Mouse (Mus musculus): ENCODE measurements at regions not wholly inside any gene's neighbourhood (a gene's known extent, or its start where the extent isn't known, plus 50 kb on each side); places are given as distances from the start of the nearest gene placed in this dataset.

DNA sequence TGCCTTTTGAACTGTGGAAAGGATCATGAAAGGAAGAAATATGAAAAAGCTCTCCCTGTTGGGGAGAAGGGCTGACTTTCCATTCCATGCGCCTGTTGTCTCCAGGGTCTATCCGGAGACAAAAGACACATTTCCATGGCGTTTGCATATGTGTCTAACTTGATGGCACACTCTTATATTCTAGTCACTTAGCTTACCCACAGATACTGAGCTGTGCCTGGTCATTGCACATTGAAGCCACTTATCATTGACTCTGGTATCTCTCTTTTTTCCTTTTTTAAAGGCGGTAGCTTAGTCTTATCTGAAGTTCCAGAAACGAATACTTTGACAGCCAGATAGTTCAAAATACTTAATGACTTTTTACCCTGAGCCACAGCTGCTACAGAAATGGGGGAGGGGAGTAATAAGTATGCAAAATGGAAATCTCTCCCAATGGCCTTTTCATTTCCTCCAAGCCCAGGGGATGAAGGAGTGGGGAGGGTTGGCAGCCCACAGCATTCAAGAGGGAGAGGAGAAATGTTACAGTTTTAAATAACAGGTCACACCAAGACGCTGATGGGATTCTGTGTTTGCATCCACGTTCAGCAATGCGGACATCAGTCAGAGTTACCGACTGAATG lies 137.9 kb upstream of the Slc35f3 start:
- no peak for DNase-seq

GRCm38 (mm10) chr8:126162748-126163371 lies 135.5 kb upstream of the Slc35f3 start:
- peak; percentile 87 for DNase-seq

- DNase-seq = no peak
Observed at GRCm38 (mm10) chr8:126163954-126164353, 134.4 kb upstream of the Slc35f3 start.

- no peak for DNase-seq
Observed at GRCm38 (mm10) chr8:126165486-126166095, 132.8 kb upstream of the Slc35f3 start.

DNA sequence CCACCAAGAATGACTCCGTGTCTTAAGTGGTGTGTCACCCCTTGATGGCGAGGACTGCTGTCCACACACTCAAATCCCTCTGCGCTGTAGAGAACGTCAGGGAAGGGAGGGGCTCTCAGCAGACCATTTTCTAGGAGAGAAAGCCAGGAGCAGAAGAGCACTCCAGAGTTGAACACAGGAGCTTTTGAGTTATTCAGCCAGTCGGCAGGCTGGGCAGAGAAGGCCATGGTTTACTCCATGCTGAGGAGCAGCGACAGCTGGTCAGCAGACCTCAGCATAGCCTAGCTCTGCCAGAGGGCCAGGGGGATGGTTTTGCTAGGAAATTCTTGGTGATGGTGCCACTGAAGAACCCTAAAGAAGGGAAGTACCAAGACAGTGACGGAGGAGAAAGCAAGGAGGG lies 132.0 kb upstream of the Slc35f3 start:
- DNase-seq = no peak

- no peak for DNase-seq
Observed at GRCm38 (mm10) chr8:126174451-126174850, 123.9 kb upstream of the Slc35f3 start.

DNA sequence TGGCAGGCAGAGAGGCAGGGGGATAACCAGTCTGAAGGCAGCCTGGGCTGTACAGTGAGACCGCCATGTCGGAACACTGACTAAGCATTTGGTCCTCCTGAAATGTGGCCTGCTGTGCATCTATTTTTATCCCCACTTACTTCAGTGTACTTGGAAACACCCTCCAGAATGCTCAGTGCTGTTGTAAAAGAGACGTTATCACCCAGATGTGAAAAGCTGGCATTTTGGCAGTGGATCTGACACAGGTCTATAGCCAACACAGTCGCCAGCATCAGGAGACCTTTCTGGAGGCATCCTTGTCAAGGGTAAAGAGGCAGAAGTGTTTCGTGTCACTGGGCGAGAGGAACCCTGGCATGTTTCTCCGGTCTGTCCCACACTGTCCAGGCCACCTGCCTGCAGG lies 122.1 kb upstream of the Slc35f3 start:
- no peak for DNase-seq

- no peak for DNase-seq
Observed at GRCm38 (mm10) chr8:126177855-126178254, 120.5 kb upstream of the Slc35f3 start.

DNA sequence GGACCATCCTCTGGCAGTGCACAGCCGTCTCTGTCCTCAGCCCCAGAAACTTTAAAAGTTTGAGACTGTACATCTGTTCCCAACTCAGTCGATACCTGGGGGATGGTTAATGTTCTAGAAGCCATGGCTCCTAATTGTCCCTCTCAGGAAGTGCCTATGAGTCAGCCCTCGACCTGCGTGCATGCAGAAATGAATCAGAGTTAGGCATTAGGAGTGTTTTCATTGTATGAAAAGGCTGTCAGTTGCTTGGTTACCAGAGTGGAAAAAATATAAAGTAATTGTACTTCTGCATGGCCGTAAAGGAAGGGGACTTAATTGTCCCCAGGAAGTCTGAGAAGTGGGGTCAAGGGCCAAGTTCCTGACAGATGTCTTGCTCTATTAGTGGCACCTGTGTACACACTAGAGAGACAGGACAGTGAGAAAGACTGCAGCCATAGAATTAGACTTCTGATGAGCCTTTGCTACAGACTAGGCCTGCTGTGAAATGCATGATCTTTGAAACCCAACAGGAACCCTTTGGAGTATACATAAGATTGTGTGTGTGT lies 109.5 kb upstream of the Slc35f3 start:
- DNase-seq = no peak

GRCm38 (mm10) chr8:126195616-126196015 lies 102.7 kb upstream of the Slc35f3 start:
- no peak for DNase-seq

DNA sequence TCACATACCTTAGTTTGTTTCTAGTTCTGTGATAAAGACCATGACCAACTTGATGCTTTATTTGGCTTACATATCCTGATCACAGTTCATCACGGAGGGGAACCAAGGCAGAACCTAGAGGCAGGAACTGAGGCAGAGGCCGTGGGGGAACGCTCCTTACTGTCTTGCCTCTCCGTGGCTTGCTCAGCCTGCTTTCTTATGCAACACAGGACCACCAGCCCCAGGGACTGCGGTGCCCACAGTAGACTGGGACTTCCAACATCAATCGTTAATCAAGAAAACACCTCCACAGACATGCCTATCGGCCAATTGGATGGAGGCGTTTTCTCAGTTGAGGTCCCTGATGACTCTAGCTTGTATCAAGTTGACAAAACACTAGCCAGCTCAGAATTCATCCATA lies 87.8 kb upstream of the Slc35f3 start:
- no peak for DNase-seq

DNA sequence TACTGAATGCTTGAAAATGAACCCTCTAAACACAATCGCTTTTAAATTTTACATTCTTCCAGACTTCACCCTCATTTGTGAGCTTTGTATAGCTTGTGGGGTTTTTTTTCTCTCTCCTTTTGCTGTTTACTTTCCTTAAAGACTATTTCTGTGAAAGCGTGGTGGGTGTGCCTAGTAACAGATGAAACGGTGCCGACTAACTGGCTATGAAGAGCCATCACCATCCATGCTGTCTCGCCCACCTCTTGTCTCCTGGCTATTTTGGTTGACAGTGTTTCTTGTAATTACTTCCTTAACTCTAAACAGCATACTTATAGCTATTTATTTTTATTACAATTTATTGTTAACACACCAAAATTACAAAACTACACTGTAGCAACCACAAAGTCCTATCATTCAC lies 85.6 kb upstream of the Slc35f3 start:
- no peak for DNase-seq

GRCm38 (mm10) chr8:126214571-126214970 lies 83.8 kb upstream of the Slc35f3 start:
- DNase-seq = no peak

GRCm38 (mm10) chr8:126216391-126216790 lies 82.0 kb upstream of the Slc35f3 start:
- DNase-seq = peak; percentile 58

GRCm38 (mm10) chr8:126221631-126222030 lies 76.7 kb upstream of the Slc35f3 start:
- no peak for DNase-seq

DNA sequence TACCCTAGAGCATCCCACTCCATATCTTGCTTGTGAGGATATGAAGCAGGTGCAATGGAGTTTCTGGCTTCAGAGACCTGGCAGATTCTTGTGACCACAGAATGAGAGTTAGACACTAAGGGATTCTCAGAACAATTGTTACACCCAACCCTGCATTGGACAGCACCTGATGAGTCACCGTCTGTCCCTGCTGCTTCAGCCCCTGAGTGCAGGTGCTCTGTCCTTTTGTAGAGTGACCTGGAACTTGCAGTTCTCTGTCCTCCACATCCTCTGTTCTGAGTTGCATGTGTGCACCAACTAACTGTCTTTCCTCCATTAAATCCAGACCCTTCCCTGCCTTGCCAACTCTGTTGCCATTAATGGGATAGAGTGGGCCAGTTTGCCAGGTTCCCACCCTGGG lies 66.6 kb upstream of the Slc35f3 start:
- DNase-seq = no peak

DNA sequence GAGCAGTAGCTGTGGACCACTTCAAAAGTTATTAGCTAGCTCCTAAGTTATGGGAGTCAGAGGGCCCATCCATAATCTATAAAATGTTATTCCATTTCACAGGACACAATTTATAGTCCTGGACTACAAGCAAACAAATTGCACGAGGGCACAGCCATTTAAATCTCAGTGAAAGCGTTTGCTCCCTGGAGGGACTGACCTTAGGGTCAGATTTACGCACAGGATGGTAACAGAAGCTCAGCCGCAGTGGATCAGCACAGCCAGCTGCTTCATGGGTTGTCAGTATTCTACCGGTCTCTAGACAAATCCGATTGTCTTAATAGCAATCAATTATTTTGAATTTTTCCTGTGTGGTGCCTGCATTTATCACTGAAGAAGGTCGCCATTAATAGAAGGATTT lies 65.8 kb upstream of the Slc35f3 start:
- DNase-seq = no peak

DNA sequence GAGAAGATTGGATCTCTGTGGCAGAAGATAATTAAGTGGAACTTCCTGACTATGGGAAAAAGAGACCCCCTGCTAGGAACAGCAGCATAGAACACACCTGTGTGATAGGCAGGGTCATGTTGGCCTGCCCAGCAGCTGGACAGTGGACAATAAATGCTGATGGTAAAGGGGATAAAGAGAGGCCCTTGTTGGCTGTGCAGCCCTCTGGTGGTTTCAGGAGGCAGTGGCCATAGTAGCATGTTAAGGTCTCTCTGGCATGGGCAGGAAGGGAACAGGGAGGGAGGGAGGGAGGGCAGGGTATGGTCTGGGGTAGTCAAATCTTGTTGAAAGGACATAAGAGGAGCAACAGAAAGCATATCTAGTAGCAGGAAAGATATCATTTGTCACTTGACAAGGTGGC lies 58.7 kb upstream of the Slc35f3 start:
- no peak for DNase-seq

GRCm38 (mm10) chr8:126244321-126244720 lies 54.0 kb upstream of the Slc35f3 start:
- DNase-seq = no peak

Measured in layer of hippocampus, adult 9-11 months (tissue).